Mouse (Mus musculus): Measurements from ENCODE around the gene Fopnl.

The Fopnl gene

DNA sequence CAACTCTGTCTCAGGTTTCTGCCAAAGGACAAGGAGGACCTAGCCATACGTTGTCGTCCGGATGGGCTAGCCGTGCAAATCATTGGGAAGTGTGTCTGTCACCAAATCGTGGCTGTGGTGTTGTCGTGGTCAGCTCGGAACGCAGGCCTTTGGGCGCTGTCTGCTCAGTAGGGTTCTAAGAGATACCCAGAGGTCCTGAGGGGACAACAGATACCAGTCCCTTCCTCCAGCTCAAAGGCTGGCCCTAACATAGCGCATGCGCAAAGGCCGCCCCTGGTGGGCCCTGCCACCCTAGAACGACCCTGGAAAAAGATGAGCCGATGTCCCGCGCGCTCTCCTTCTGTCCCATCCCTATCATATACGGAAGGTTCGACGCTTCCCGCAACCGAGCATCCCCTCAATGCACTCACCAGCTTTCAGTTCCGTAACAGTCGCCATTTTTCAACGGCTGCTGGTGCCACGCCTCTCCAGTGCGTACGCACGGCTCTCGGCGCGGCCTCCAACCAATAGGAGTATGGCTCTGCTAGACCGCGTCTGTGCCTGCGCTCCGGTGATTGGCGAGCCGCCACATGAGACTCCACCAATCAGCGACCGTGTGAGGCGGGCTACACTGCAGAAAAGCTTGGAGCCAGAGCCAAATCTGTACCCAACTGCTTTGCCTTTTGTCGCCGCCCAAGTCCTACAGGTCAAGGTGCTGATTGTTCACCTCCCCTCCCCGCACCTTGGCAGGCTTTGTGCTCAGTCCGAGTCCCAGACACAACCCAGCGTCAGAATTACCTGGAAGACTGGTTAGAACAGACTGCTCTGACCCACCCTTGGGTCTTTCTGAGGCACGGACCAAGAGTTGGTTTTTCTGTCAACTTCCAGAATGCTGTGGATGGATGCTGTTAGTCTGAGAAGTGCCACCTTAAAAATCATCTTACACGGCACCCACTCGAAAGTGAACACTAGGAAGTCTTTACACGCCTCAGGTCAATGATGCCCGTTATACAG is at the start of gene Fopnl:
Fopnl (minus strand) TSS at position 522 of the 993 bp plus-strand sequence.
- peak; percentile 88 to 93 for DNase-seq (ENCODE audit: low spot score in 2 of 2)

DNA sequence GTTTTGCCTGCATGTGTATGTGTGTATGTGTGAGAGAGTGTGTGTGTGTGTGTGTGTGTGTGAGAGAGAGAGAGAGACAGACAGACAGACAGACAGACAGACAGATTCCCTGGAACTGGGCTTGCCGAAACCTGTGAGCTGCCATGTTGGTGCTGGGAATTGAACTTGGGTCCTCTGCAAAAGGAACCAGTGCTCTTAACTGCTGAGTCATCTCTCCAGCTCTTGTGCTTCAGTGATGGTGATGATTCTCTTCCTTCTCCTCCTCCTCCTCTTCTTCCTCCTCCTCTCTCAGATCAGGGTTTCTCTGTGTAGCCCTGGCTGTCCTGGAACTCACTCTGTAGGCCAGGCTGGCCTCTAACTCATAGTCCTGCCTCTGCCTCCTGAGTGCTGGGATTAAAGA is 48.8 kb upstream of the Fopnl start:
- no peak for DNase-seq (ENCODE audit: low spot score in 2 of 2)

DNA sequence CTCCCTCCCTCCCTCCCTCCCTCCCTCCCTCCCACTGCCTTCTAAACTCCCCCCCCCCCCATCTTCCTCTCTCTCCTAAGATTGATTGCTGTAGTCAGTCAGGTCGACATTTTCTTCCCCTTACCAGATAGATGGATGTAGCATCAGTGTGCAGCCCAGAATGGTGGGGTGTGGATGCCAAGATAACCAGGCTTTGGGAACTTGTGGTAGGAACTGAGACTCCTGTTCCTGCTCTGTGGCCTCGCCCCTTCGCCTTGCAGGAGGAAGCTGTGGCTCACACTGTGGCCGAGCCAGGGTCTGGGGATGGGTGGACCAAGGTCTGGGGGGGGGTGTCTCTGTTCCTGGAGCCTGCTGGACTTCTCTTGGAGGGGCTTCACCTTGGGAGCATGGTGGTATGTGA is 48.3 kb upstream of the Fopnl start:
- DNase-seq (ENCODE audit: low spot score in 2 of 2), result no peak

DNA sequence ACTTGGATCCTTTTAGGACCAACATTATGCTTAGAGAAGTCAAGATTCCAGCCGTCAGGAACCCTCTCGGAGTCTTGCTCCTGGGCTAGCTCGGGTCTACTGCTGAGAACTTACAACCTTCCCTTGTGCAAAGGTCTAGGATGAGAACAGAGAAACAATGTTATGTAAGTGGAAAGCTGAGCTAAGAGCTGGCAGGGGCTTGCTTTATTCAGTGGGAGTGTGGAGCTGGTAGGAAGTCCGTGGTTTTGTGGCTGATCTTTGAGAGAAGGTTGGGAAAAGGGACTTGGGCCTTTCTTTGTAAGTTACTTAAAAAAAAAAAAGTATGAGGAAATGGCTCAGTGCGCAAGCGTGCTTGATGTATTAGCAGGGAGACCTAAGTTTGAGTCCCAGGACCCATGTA is 46.9 kb upstream of the Fopnl start:
- no peak for DNase-seq (ENCODE audit: low spot score in 2 of 2)

DNA sequence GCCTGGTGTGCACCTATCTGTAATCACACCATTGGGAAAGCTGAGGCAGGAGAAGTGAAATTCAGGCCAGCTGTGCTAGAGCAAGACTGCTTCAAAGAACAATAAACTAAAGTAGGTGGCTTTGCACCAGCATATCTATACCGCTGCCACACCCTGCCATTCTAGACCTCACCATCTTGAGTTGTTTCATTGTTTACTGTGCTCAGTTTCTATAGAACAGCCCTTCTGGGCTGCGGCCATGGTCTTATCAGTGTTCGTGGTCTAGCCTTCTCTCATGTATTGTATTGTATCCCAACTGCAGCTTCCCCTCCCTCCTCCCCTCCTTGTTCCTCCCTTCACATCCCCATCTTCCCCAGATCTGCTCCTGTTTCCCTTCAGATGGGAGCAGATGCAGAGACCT is 46.3 kb upstream of the Fopnl start:
- no peak for DNase-seq (ENCODE audit: low spot score in 2 of 2)

DNA sequence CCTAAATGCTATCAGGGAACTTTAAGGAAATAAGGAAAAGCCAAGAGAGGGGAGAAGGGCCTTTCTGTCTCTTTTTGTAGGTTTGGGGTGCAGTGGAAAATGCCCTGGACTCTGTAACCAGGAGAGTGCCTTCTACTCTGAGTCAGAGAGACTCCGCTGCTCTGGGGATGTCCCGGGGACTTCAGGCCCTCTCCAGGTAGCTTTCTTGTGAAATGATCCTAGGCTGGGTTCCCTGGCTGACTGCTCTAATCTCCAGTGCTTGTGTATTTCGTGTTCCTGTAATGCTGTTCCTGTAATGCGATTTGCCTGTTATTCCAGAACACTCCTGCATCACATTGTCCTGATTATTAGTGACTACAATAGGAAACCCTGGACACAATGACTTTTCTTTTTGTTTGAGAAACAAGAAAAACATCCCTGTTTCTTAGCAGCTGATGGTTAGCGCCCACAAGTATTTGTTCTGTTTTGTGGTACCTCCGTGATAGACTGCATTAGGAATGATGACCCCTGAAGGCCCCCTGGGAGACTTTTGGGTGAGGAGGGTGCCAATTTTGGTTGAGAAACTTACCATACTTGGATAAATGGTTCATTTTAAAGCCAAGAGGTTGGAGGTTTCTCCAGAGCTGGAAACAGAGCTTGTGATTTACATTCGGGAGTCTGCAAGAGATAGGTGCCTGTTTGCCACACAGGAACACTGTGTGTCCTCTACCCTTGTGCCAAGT is 45.1 kb upstream of the Fopnl start:
- no peak for DNase-seq (ENCODE audit: low spot score in 2 of 2)

DNA sequence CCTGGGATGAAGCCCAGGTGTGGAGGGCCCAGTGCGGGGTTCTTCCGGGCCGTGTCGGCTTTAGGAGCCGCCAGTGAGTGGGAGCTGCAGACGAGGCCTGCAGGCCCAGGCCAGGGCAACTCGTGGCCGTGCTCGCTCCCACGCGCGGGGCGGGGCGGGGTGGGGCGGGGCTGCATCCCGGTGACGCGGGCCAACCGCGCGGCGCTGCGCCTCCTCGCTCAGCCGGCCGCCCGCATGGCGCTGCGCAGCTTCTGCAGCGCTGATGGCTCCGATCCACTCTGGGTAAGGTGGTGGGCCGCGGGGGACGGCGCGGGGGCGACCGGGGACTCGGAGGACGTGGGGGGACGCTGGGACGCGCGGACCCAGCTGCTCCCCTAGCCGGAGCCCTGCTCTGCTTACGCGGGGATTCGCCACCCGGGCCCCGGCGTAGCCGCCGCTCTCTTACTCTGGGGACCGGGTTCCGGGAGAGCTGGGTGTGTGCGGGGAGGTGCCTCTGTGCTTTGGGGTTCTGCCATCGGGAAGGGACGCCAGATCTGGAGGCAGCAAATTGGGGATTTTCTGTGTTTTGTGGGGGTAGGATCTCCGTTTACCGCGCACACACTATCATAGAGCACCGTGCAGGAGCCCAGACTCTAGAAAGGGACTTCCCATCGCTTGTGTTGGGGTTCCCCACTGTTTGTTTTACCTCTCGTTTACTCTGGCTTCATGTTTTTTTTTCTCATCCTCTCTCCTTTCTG is 44.3 kb upstream of the Fopnl start, which contains the start of gene Abcc1:
Abcc1 (plus strand) TSS at position 197 of the 737 bp plus-strand sequence.
- peak; percentile 44 to 46 for DNase-seq (ENCODE audit: low spot score in 2 of 2)

DNA sequence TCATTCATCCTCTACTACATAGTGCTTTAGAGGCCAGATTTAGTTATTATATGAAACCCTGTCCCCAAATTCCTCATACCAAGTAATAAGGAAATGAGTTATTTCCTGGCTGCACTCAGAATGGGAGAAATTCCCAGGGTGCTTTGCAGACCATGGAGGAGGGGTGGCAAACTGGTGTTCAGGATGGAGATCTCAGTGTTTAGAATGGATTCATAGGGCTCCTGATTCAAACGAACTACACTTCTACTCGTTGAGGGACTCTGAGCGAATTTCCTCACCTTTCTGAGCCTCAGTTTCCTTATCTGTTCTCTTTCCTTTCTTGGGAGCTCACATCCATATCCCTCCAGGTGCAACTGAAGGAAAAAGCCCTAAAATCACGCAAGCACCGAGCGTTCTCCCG is 43.7 kb upstream of the Fopnl start:
- no peak for DNase-seq (ENCODE audit: low spot score in 2 of 2)

DNA sequence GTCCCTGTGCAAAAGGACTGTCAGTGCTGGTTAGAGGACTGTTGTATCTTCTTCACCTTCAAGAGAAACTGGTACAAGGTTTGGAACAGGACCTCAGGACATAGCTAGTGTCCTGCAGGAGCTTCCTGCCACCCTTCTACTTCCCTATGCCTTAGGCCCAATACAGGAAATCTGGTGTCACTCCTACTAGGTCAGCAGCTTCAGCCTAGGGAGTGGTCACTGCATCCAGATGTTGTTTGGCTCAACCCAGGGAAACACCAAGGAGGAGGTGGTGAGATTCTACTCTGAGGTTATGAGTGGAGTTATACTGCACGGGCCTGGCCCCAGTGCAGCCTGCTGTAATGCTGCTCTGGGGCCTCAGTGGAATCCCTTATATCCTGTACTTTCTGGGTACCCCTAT is 41.3 kb upstream of the Fopnl start:
- no peak for DNase-seq (ENCODE audit: low spot score in 2 of 2)

DNA sequence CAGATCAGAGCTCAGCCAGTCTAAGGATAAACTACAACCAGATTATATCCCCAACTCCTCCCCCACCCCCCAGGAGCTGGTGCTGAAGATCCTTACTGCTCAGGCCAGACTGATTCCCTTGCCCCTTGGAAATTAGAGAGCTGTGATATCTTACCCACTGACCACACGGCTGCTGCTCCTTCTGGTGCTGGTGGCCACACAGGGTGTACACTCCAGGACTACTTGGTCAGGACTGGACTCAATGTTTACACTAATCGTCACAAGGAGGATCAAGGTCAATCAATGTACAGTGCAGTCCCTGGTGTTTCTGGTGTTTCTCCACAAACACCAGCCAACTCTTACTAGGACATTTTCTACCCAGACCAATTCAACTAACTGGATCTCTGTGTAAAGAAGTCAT is 40.7 kb upstream of the Fopnl start:
- no peak for DNase-seq (ENCODE audit: low spot score in 2 of 2)

DNA sequence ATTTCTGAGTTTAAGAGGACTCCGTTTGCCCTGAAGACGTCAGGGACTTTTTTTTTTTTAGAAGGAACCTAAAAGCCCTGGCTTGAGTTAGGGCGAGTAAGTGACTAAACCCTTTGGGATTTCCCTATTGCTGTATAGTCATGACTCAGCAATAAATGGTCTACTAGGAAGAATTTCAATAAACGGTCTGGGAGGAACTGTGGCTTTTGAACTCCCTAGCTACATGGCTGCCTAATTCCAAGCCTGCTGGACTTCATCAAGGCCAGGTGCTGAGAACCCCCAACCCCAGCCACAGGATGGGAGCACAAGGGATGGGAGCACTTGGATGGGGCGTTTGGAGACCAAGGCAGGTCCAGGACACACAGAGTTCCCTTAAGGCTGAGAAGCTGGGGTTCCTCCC is 35.5 kb upstream of the Fopnl start:
- no peak for DNase-seq (ENCODE audit: low spot score in 2 of 2)

DNA sequence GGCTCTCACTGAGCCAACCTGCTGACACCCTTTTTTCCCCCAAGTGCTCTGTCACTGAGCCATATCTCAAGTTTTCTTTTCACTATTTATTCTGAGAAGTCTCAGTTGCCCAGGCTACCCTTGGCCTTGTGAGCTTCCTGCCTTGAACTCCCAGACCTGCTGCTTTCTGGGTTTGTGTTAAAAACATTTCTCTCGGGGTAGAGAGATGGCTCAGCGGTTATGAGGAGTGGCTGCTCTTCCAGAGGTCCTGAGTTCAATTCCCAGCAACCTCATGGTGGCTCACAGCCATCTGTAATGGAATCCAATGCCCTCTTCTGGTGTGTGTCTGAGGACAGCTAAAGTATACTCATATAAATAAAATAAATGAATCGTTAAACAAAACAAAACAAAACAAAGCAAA is 35.0 kb upstream of the Fopnl start:
- no peak for DNase-seq (ENCODE audit: low spot score in 2 of 2)

DNA sequence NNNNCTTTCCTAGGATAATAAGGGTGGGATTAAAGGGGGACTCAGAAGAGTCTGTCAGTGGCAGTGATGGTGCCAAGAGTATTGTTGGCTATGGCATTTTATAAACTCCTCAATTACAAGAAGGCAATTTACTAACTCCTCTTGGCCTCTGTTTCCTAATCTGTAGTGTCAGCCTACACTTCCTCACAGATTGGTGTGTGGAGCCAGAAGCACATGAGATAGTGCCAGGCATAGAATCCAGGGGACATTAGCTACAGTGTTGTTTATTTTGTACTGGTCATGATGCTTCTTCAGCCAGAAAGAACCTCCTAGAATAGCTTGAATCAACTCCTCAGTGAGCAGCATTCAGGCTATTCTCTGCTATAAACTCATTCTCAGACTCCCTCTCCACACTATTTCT is 34.4 kb upstream of the Fopnl start:
- DNase-seq (ENCODE audit: low spot score in 2 of 2), result no peak

DNA sequence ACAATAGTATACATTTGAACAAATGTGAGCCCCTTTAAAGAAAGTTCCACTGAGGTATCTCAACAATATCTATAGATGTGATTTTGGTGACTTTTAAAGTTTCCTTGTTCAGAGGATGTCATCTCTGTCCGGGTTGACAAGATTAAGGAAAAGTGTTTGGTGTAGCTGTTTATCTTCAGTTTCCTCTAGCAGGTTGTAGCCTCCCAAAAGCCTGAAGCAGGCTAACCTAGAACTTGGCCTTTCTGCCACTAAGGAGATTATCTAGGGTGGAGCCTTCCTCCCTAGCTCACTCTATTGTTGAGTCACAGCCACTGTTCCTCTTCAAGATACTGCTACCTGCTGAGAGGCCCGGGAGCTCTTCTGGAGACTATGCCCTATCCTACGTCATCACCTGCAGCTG is 27.8 kb upstream of the Fopnl start:
- DNase-seq (ENCODE audit: low spot score in 2 of 2), result no peak

DNA sequence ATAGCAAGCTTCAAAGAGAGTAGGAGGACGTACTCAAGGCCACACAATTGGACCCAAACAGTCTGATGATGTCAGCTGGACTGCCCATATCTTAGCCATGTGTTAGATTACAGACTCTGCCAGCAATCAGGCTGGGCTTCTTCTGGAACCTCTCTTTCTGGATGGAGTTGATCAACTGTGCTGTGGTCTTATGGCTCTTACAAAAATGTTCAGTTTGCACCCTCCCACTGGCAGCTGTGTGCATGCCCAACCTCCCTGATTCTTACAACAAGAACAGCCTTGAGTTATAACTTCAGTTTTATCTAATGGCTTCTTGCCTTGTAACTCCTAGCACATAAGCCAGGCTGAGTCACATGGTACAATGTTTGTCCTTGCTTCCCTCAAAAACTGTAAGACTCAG is 11.0 kb upstream of the Fopnl start:
- no peak for DNase-seq (ENCODE audit: low spot score in 2 of 2)

DNA sequence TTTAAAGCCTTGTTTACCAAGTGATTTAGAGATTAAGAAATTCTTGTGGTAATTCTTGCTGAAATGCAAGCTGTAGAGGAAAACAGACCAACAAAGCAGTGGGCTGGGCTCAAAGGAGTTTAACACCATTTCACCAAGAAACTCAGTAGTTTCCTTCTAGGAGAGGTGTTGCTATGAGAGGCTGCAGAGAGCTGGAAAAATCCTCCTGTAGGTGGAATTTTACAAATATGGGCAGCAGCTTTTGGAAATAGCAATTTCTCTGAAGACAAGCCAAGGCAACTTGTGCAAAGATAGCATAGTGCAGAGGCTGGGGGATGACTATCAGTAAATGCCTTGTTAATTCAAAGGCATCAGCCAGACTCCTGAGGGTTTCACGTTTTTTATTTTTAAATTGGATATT is 3.3 kb upstream of the Fopnl start:
- DNase-seq (ENCODE audit: low spot score in 2 of 2), result no peak

DNA sequence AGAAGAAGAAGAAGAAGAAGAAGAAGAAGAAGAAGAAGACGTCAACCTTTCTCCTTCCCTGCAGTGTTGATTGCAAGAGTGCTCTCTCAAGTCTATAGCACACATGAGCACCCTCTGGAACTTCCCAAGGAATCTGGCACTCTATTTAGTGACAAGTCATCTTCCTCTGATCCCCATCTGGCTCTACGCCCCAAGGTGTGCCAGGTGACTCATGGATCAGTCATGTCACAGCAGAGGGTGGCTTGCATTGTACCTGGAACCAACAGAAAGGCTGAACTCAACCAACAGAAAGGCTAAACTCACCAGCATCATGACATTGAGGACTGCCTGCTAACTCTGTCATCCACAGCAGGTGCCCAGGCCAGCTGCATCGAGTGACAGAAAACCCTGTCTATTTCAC is 2.5 kb upstream of the Fopnl start:
- DNase-seq (ENCODE audit: low spot score in 2 of 2), result no peak

DNA sequence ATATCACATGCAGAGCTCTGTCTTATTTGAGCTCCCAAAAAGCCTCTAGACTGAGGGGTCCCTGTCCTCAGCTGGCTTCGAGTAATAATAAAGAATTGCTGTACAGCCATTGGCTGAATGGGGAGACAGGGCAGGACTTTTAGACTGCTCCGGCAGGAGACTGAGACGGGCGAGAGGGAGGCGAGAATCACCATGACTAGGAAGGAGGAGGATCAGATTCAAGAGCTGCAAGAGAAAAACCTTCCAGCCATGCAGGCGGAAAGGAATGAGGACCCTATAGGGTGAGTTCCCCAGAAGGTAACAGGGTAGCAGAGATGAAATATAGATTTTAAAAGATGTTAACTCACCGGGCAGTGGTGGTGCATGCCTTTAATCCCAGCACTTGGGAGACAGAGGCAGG is 4.3 kb downstream of the Fopnl start:
- DNase-seq (ENCODE audit: low spot score in 2 of 2), result no peak

DNA sequence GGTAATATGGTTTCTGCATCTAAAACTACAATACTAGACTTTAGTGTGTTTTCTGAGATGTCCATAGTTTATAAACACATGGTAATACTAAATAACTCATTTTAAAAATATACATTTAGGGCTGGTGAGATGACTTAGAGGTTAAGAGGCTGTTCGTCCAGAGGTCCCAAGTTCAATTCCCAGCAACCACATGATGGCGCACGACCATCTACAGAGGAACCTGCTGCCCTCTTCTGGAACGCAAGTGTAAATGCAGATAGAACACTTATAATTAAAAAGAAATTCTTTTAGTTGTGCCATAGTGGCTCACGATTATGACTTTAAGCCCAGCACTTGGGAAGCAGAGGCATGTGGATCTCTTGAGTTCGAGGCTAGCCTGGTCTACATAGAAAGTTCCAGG is 5.8 kb downstream of the Fopnl start:
- DNase-seq (ENCODE audit: low spot score in 2 of 2), result peak in 1 of 2 experiments; percentile 42

DNA sequence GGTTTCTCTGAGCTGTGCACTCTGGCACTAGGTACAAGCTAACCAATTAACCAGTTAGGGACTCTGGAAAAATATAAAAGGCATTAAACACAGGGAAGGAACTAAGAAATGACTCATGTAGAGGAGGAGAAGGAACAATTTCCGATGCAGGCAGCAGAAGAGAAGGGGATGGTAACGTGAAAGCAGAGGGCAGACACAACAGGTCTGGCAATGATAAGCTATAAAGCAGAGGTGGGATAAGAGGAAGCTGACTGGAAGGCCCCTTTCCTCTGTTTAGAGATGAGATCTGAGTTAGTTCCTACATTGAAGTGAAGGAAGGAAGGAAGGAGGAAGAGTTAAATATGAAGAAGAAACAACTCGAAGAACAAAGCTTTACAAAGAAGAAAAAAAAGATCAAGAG is 7.4 kb downstream of the Fopnl start:
- no peak for DNase-seq (ENCODE audit: low spot score in 2 of 2)

DNA sequence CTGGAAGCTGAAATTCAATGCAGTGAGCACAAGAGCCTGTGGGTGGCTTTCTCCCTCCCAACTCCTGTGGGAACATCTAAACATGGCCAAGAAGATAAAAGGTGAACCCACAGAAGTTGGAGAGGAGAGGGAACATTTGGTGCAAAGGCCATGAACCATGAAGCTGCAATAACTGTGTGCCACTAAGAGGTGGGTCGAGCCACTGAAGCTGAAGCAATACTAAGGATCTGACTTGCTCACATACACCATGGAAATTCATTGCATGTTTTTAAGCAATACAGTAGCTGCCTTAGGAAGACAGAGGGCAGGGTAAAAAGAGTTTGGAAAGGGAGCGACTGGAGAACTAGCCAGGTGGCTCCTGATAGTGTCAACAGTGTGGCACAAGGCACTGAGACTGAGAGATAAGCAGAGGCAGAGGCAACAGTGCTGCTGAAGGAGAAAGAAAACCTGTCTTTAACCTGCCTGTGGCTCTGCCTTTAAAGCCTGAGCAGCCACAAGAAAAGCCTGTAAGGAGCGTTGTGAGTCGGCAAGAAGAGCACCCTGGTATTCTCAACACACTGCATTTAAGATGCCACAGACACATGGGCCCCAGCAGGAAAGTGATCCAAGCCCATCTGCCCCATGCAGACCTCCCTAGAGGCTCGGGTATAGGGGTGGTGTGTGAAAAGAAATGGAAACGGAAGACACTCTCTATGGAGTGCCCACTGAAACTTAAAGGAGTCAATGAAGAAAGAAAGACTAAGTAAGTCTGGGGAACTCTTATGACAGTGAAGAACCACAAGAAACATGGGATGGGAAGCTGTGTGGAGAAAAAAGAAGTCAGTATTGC is 8.7 kb downstream of the Fopnl start:
- DNase-seq (ENCODE audit: low spot score in 2 of 2), result no peak
